Mouse (Mus musculus) liver, postnatal 0 days (tissue): ENCODE results near the gene Mllt6.

Experiments
- CTCF ChIP-seq: sonication (generic); IDR thresholded peaks from 2 replicates; pipeline ENCODE4 v1.5.1; 2016; ENCODE audit warnings: antibody characterized with exemption, low read depth
- EP300 ChIP-seq: IDR thresholded peaks from 2 replicates; pipeline ENCODE4 v1.6.1; 2016; ENCODE audit warnings: antibody characterized with exemption, low read depth, mild to moderate bottlenecking

DNA sequence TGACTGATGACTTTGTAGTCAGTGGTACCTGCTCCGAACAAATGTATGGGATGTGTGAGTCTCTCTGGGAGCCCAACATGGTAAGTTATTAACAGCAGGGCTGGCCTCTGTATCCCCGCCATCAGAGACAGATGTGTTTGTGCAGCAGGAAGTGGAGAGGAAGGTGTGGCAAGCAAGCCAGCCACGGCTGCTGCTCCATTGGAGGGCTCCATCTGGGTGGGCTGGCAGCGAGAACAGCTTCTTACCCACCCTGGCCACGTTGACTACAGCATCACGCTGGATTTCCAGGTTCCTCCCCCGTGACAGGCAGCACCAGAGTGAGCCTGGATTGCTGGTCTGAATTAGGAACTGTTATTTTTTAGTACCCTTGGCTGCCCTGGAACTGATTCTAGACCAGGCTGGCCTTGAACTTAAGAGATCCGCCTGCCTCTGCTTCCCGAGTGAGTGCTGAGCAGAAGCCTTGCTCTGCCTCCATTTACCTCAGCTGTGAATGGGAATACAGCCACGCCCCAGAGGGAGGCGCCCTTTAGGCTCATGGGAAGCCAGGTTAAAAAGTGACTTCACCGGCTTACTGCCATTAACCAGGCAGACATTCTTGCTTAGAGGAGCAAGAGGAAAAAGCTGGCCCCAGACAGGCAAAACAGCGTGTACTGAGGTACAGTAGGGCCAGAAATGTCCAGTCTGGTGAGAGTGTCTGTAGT is 48.1 kb downstream of the Mllt6 start:
- TF ChIP-seq EP300 (no peak), CTCF (no peak)
